Mouse (Mus musculus) embryonic facial prominence, embryonic 15.5 days (tissue): ENCODE measurements at regions not wholly inside any gene's neighbourhood (a gene's known extent, or its start where the extent isn't known, plus 50 kb on each side); places are given as distances from the start of the nearest gene placed in this dataset.
"Not testable (repeated sequence)": the region's sequence is repeated elsewhere in the genome, so short reads cannot be mapped to it uniquely, and the experiment has no call there.

Source experiments
- ATAC-seq: fragments of 200-750 bp; cut with Nextera tagmentation; 2 replicates; pipeline ENCODE4 v1.8.0; 2017; ENCODE audit warnings: low read depth, moderate TSS enrichment; ENCODE audit not compliant: insufficient number of reproducible peaks, low FRiP score, low TSS enrichment
- H3K27ac ChIP-seq: fragments of 300-500 bp; sonication (generic); replicated peaks from 2 replicates; pipeline ENCODE4 v1.5.1; 2015; ENCODE audit warnings: mild to moderate bottlenecking, inconsistent platforms
- H3K27me3 ChIP-seq: fragments of 300-500 bp; sonication (generic); 2 replicates; pipeline ENCODE4 v1.6.1; 2015; ENCODE audit warnings: inconsistent platforms
- H3K36me3 ChIP-seq: fragments of 300-500 bp; sonication (generic); 2 replicates; pipeline ENCODE4 v1.6.1; 2015; ENCODE audit warnings: mild to moderate bottlenecking, inconsistent platforms
- H3K4me1 ChIP-seq: fragments of 300-500 bp; sonication (generic); 2 replicates; pipeline ENCODE4 v1.6.1; 2015; ENCODE audit warnings: inconsistent platforms
- H3K4me2 ChIP-seq: fragments of 300-500 bp; sonication (generic); replicated peaks from 2 replicates; pipeline ENCODE4 v1.6.1; 2015; ENCODE audit warnings: mild to moderate bottlenecking, inconsistent platforms
- H3K4me3 ChIP-seq: fragments of 300-500 bp; sonication (generic); replicated peaks from 2 replicates; pipeline ENCODE4 v1.5.1; 2015; ENCODE audit warnings: mild to moderate bottlenecking, inconsistent platforms
- H3K9ac ChIP-seq: fragments of 300-500 bp; sonication (generic); 2 replicates; pipeline ENCODE4 v1.6.1; 2015; ENCODE audit warnings: inconsistent platforms
- H3K9me3 ChIP-seq: fragments of 300-500 bp; sonication (generic); replicated peaks from 2 replicates; pipeline ENCODE4 v1.6.1; 2016; ENCODE audit warnings: inconsistent platforms
- WGBS: fragments of 180-500 bp; shearing (Covaris S2); methylation state at CpG from one replicate; pipeline ENCODE4 v1.1.7; 2015; 5-methylcytosine and 5-hydroxymethylcytosine counted together

GRCm38 (mm10) chrX:76077781-76078180 lies 186.3 kb upstream of the Cldn34b3 start:
- Histone ChIP-seq H3K27me3 (no peaks in the 10 kb centered on the region), H3K4me2 (no peak overlapping the region), H3K36me3 (no peaks in the 10 kb centered on the region), H3K4me1 (no peaks in the 10 kb centered on the region), H3K4me3 (no peak overlapping the region), H3K9ac (no peak overlapping the region), H3K9me3 (no peaks in the 10 kb centered on the region), H3K27ac (no peak overlapping the region)
- WGBS: 92% methylated on average over 3 of the region's 3 CpGs
- ATAC-seq: no peak

- no peak for ATAC-seq
- H3K9me3 ChIP-seq: no peaks in the 10 kb centered on the region
- no peaks in the 10 kb centered on the region for H3K36me3 ChIP-seq
- WGBS: 52% methylated on average over 4 of the region's 4 CpGs
- H3K4me2 ChIP-seq: no peak overlapping the region
- H3K9ac ChIP-seq: no peak overlapping the region
- no peak overlapping the region for H3K4me3 ChIP-seq
- no peak overlapping the region for H3K27ac ChIP-seq
- H3K27me3 ChIP-seq: no peaks in the 10 kb centered on the region
- H3K4me1 ChIP-seq: no peaks in the 10 kb centered on the region
Observed at GRCm38 (mm10) chrX:76082670-76083069, 181.4 kb upstream of the Cldn34b3 start.

GRCm38 (mm10) chrX:76110763-76111474 lies 153.2 kb upstream of the Cldn34b3 start:
- Histone ChIP-seq H3K4me3 (no peak overlapping the region), H3K36me3 (no peaks in the 10 kb centered on the region), H3K4me2 (no peak overlapping the region), H3K4me1 (no peaks in the 10 kb centered on the region), H3K9ac (no peak overlapping the region), H3K9me3 (no peaks in the 10 kb centered on the region), H3K27ac (no peak overlapping the region), H3K27me3 (no peaks in the 10 kb centered on the region)
- ATAC-seq: no peak
- 53% methylated on average over 4 of the region's 4 CpGs for WGBS

DNA sequence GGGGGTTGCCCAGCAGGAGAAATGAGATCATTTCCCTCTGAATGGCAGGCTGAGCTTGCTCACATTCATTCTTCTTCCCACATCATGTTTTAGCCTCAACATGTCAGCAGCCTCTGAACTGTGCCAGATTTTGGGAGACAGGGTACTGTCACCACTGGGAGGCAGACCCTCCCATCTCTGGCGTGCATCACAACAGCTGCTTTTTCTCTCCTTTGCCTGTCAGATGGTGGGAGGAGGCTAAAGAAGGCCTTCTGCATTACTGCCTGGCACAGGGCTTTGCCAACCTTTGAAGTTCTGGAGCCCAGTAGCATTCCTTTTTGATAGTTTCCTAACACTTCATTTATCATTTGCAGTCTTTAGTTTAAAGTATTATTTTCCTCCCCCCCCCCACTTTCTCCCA lies 148.0 kb upstream of the Cldn34b3 start:
- WGBS: 19% methylated on average over 1 of the region's 1 CpGs
- no peak for ATAC-seq
- Histone ChIP-seq H3K9ac (no peak overlapping the region), H3K4me3 (no peak overlapping the region), H3K27ac (no peak overlapping the region), H3K36me3 (no peaks in the 10 kb centered on the region), H3K9me3 (no peaks in the 10 kb centered on the region), H3K4me1 (no peaks in the 10 kb centered on the region), H3K27me3 (no peaks in the 10 kb centered on the region), H3K4me2 (no peak overlapping the region)

- no peak overlapping the region for H3K9ac ChIP-seq
- no peaks in the 10 kb centered on the region for H3K27me3 ChIP-seq
- ATAC-seq: no peak
- H3K27ac ChIP-seq: no peak overlapping the region
- no peak overlapping the region for H3K4me3 ChIP-seq
- 55% methylated on average over 1 of the region's 1 CpGs for WGBS
- H3K4me2 ChIP-seq: no peak overlapping the region
- no peaks in the 10 kb centered on the region for H3K36me3 ChIP-seq
- H3K9me3 ChIP-seq: no peaks in the 10 kb centered on the region
- H3K4me1 ChIP-seq: no peaks in the 10 kb centered on the region
Observed at GRCm38 (mm10) chrX:76116562-76116961, 147.5 kb upstream of the Cldn34b3 start.

- WGBS: 16% methylated on average over 3 of the region's 3 CpGs
- Histone ChIP-seq H3K36me3 (no peaks in the 10 kb centered on the region), H3K27ac (no peak overlapping the region), H3K9ac (no peak overlapping the region), H3K27me3 (no peaks in the 10 kb centered on the region), H3K9me3 (no peaks in the 10 kb centered on the region), H3K4me2 (no peak overlapping the region), H3K4me1 (no peaks in the 10 kb centered on the region), H3K4me3 (no peak overlapping the region)
- no peak for ATAC-seq
Observed at GRCm38 (mm10) chrX:76120936-76121335, 143.2 kb upstream of the Cldn34b3 start.

GRCm38 (mm10) chrX:76123355-76123754 lies 140.7 kb upstream of the Cldn34b3 start:
- Histone ChIP-seq H3K36me3 (no peaks in the 10 kb centered on the region), H3K27me3 (no peaks in the 10 kb centered on the region), H3K27ac (no peak overlapping the region), H3K9ac (no peak overlapping the region), H3K4me3 (no peak overlapping the region), H3K9me3 (no peaks in the 10 kb centered on the region), H3K4me2 (no peak overlapping the region), H3K4me1 (no peaks in the 10 kb centered on the region)
- ATAC-seq: no peak
- WGBS: 29% methylated on average over 2 of the region's 2 CpGs

DNA sequence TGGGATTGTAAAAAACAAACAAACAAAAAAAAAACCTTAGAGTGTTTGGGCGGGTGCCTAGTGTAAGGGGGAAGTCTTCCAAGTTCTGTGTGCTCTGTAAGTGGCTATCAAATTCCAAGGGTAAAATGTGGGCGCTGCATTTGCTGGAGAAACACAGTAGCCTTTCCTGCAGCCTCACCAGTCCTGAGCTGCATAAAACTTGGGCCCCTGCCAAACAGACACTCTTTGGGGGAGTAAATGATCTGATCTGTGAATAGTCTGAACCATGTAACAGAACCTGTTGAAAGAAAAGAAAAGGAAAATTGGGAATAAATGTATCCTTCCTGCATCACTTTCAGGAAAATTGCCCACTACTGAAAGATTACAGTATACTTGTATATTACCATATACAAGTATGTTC lies 126.4 kb upstream of the Cldn34b3 start:
- H3K4me3 ChIP-seq: no peak overlapping the region
- no peaks in the 10 kb centered on the region for H3K27me3 ChIP-seq
- no peak overlapping the region for H3K4me2 ChIP-seq
- H3K27ac ChIP-seq: no peak overlapping the region
- ATAC-seq: no peak
- H3K9me3 ChIP-seq: no peaks in the 10 kb centered on the region
- no peak overlapping the region for H3K9ac ChIP-seq
- no peaks in the 10 kb centered on the region for H3K36me3 ChIP-seq
- 15% methylated on average over 2 of the region's 2 CpGs for WGBS
- H3K4me1 ChIP-seq: no peaks in the 10 kb centered on the region

DNA sequence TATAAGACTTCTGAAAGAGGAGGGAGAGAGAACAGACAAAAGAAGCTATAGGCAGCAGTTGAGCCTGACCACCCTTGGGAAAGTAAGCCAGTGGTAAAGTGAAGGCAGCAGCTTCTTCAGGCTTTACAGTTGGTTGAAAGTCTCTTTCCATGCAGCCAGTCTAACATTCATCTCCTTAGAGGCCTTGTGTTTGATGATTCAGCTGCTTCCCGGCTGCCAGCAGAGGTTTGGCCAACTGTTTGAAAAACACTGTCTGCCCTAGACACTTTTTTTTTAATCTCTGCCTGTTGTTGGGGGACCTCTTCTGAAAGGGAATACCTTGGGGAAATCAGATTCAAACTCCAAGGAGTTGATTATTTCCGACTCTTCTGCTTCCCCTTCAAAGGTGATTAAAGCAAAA lies 123.1 kb upstream of the Cldn34b3 start:
- Histone ChIP-seq H3K36me3 (no peaks in the 10 kb centered on the region), H3K9ac (no peak overlapping the region), H3K9me3 (no peaks in the 10 kb centered on the region), H3K4me1 (no peaks in the 10 kb centered on the region), H3K4me2 (no peak overlapping the region), H3K4me3 (no peak overlapping the region), H3K27ac (no peak overlapping the region), H3K27me3 (no peaks in the 10 kb centered on the region)
- ATAC-seq: no peak
- 51% methylated on average over 2 of the region's 2 CpGs for WGBS

GRCm38 (mm10) chrX:76174806-76175205 lies 89.3 kb upstream of the Cldn34b3 start:
- H3K9ac ChIP-seq, H3K27ac ChIP-seq, H3K27me3 ChIP-seq, H3K4me3 ChIP-seq, H3K9me3 ChIP-seq, H3K4me2 ChIP-seq, H3K36me3 ChIP-seq, H3K4me1 ChIP-seq, ATAC-seq: not testable (repeated sequence)
- 67% methylated on average over 2 of the region's 2 CpGs for WGBS

- Histone ChIP-seq H3K27ac (no peak overlapping the region), H3K9me3 (no peaks in the 10 kb centered on the region), H3K27me3 (no peaks in the 10 kb centered on the region), H3K4me2 (no peak overlapping the region), H3K9ac (no peak overlapping the region), H3K4me3 (no peak overlapping the region), H3K36me3 (no peaks in the 10 kb centered on the region), H3K4me1 (no peaks in the 10 kb centered on the region)
- 73% methylated on average over 4 of the region's 4 CpGs for WGBS
- ATAC-seq: 0 out of 2 replicates have a peak, but pooled peaks have one; percentile 34
Observed at GRCm38 (mm10) chrX:76181446-76182148, 82.5 kb upstream of the Cldn34b3 start.

DNA sequence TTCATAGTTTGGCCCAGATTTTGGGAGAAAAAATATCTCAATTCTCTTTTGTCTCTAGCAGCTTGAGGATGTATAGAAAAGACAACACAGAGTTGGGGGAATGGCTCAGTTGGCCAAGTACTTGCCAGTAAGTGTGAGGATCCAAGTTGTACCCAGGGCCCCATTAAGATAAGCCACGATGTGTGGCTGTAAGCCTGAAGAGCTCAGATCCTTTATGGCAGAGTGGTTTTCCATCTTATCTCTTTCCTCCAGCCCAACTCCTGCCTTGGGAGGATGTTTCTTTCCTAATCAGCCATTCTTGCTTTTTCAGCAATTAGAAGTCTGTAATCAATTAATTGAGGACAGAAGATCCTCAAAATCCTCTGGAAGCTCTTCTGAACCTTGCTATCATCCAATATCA lies 63.5 kb upstream of the Cldn34b3 start:
- no peaks in the 10 kb centered on the region for H3K4me1 ChIP-seq
- H3K4me2 ChIP-seq: no peak overlapping the region
- H3K9me3 ChIP-seq: no peaks in the 10 kb centered on the region
- no peaks in the 10 kb centered on the region for H3K27me3 ChIP-seq
- H3K27ac ChIP-seq: no peak overlapping the region
- no peak overlapping the region for H3K4me3 ChIP-seq
- ATAC-seq: no peak
- H3K9ac ChIP-seq: no peak overlapping the region
- H3K36me3 ChIP-seq: no peaks in the 10 kb centered on the region
- 73% methylated on average over 1 of the region's 1 CpGs for WGBS
